Mouse (Mus musculus): ENCODE measurements around the gene Olfr1501. TPM values are rescaled to one million over a fixed set of nuclear protein-coding genes. Genes with fewer than 3 reads are reported as not detected.
"Not testable (repeated sequence)": the region's sequence is repeated elsewhere in the genome, so short reads cannot be mapped to it uniquely, and the experiment has no call there.

Olfr1501 gene
- total RNA-seq (2014; rRNA removed) (0.44 TPM in 1 of 2 replicates, not detected in the other), polyA plus RNA-seq (2015; fragmentation: Nextera tagmentation; extraction: Ambion mirVana) (not detected in 2 replicates)

GRCm38 (mm10) chr19:13850592-13850991, at the start of gene Olfr1501:
Olfr1501 (minus strand) TSS chr19:13850692.
- H3K4me2 ChIP-seq (ENCODE audit: low read depth, low read length, poor library complexity, severe bottlenecking); H3K36me3 ChIP-seq (ENCODE audit: insufficient read depth, low read length); H3K9ac ChIP-seq (replicated peaks; ENCODE audit: low read length, poor library complexity, severe bottlenecking); H3K9me3 ChIP-seq (ENCODE audit: low read length); H3K27me3 ChIP-seq (ENCODE audit: insufficient read depth, low read length); H3K4me3 ChIP-seq (ENCODE audit: low read depth, low read length); ATAC-seq (ENCODE audit: low FRiP score); H3K27ac ChIP-seq (ENCODE audit: low read depth, low read length); H3K4me1 ChIP-seq (ENCODE audit: insufficient read depth, low read length); DNase-seq (ENCODE audit: low spot score): not testable (repeated sequence)

DNA sequence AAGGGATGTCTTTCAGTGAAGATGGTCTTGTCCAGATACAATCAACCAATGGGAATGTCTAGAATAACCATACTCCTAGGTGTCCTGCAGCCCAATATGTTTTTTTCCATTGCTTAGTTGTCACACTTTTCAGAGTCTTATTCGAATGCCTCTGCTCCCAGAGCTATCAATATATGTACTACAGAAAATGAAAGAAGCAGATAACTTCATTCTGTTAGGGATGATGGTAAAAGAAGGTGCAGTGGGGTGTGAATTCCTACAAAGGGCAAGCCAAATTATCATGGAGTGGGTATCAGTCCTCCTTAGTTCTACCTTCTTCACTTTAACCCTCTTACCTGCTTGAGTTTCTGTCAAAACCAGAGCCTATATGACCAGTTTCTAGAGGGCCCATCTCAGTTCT, 47.3 kb upstream of the Olfr1501 start, which contains the start of gene Olfr1504:
Gene Olfr1504 (minus strand): TSS at position 101 of the 400 bp plus-strand sequence.
- TF ChIP-seq CTCF (IDR thresholded peaks at IDR 0.05) = no peak
- H3K27ac ChIP-seq (ENCODE audit: low read depth, low read length) = no peak within 1 kb of the TSS
- 62% methylated on average over 1 of the region's 1 CpGs for WGBS
- no peak within 1 kb of the TSS for H3K4me2 ChIP-seq (ENCODE audit: low read depth, low read length, poor library complexity, severe bottlenecking)
- H3K9me3 ChIP-seq (ENCODE audit: low read length) = no peaks in the 10 kb centered on the region
- ATAC-seq (ENCODE audit: low FRiP score) = no peak
- DNase-seq (ENCODE audit: low spot score) = no peak
- H3K4me3 ChIP-seq (ENCODE audit: low read depth, low read length) = no peak within 1 kb of the TSS
- no peaks in the 10 kb centered on the region for H3K4me1 ChIP-seq (ENCODE audit: insufficient read depth, low read length)
- no peaks in the 10 kb centered on the region for H3K27me3 ChIP-seq (ENCODE audit: insufficient read depth, low read length)
- no peak within 1 kb of the TSS for H3K9ac ChIP-seq (replicated peaks; ENCODE audit: low read length, poor library complexity, severe bottlenecking)
- H3K36me3 ChIP-seq (ENCODE audit: insufficient read depth, low read length) = no peaks in the 10 kb centered on the region

DNA sequence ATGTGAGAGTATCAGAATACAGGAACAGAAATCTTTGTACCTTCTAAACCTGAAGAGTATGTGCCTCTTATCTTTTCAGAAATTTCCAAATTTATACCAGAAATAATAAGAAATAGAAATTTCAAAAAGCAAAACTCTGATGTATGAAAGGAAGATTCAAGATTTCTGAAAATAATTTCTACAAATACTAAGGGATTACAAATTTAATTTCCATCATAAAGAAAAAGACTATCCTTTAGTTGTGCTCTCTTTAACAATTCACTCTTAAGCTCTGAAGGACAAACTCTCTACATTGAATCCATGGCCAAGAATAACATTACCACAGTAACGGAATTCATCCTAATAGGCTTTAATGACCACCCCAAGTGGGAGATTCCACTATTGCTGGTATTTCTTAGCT, 11.0 kb upstream of the Olfr1501 start, which contains the start of gene Olfr1502:
Gene Olfr1502 (plus strand): TSS at position 301 of the 400 bp plus-strand sequence.
- Histone ChIP-seq H3K36me3 (ENCODE audit: insufficient read depth, low read length) (no peaks in the 10 kb centered on the region), H3K4me3 (ENCODE audit: low read depth, low read length) (no peak within 1 kb of the TSS), H3K27ac (ENCODE audit: low read depth, low read length) (no peak within 1 kb of the TSS), H3K4me1 (ENCODE audit: insufficient read depth, low read length) (no peaks in the 10 kb centered on the region), H3K9me3 (ENCODE audit: low read length) (no peaks in the 10 kb centered on the region), H3K27me3 (ENCODE audit: insufficient read depth, low read length) (no peaks in the 10 kb centered on the region), H3K4me2 (ENCODE audit: low read depth, low read length, poor library complexity, severe bottlenecking) (no peak within 1 kb of the TSS), H3K9ac (replicated peaks; ENCODE audit: low read length, poor library complexity, severe bottlenecking) (no peak within 1 kb of the TSS)
- ATAC-seq (ENCODE audit: low FRiP score) (no peak), DNase-seq (ENCODE audit: low spot score) (no peak)
- no peak for TF ChIP-seq CTCF (IDR thresholded peaks at IDR 0.05)
- 89% methylated on average over 1 of the region's 1 CpGs for WGBS

- Histone ChIP-seq H3K9ac (replicated peaks; ENCODE audit: low read length, poor library complexity, severe bottlenecking) (no peak within 1 kb of the TSS), H3K4me1 (ENCODE audit: insufficient read depth, low read length) (no peaks in the 10 kb centered on the region), H3K9me3 (ENCODE audit: low read length) (no peaks in the 10 kb centered on the region), H3K36me3 (ENCODE audit: insufficient read depth, low read length) (no peaks in the 10 kb centered on the region), H3K4me2 (ENCODE audit: low read depth, low read length, poor library complexity, severe bottlenecking) (no peak within 1 kb of the TSS), H3K27me3 (ENCODE audit: insufficient read depth, low read length) (no peaks in the 10 kb centered on the region), H3K27ac (ENCODE audit: low read depth, low read length) (no peak within 1 kb of the TSS), H3K4me3 (ENCODE audit: low read depth, low read length) (no peak within 1 kb of the TSS)
- ATAC-seq (ENCODE audit: low FRiP score) (no peak), DNase-seq (ENCODE audit: low spot score) (no peak)
- TF ChIP-seq CTCF (IDR thresholded peaks at IDR 0.05) = no peak
These were observed 20.1 kb downstream of the Olfr1501 start, which contains the start of gene Olfr1500 for GRCm38 (mm10) chr19:13830388-13830787. Olfr1500 (minus strand) TSS chr19:13830488.

DNA sequence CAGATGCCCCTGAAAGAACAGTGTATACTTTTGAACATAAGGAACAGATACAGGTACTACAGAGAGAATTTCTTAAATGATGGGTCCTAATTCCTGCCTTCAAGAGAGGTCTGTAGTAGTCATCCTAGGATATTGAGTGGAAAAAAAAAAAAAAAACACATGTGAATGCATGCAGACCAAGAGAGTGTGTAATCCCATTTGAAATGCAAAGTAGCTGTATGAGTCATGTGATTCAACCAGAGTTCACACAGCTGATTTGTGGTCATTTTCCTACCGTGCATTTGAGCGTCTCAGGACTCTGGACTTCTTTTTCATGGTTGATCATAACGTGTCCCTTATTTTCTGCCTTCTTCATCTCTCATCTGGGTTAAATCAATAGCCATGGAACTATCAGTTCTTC, 22.0 kb downstream of the Olfr1501 start:
- Histone ChIP-seq H3K36me3 (ENCODE audit: insufficient read depth, low read length) (no peaks in the 10 kb centered on the region), H3K9ac (replicated peaks; ENCODE audit: low read length, poor library complexity, severe bottlenecking) (no peak overlapping the region), H3K27ac (ENCODE audit: low read depth, low read length) (no peak overlapping the region), H3K4me3 (ENCODE audit: low read depth, low read length) (no peak overlapping the region), H3K4me2 (ENCODE audit: low read depth, low read length, poor library complexity, severe bottlenecking) (no peak overlapping the region), H3K27me3 (ENCODE audit: insufficient read depth, low read length) (no peaks in the 10 kb centered on the region), H3K9me3 (ENCODE audit: low read length) (no peaks in the 10 kb centered on the region), H3K4me1 (ENCODE audit: insufficient read depth, low read length) (no peaks in the 10 kb centered on the region)
- 62% methylated on average over 3 of the region's 3 CpGs for WGBS
- DNase-seq (ENCODE audit: low spot score) (no peak), ATAC-seq (ENCODE audit: low FRiP score) (no peak)
- TF ChIP-seq CTCF (IDR thresholded peaks at IDR 0.05) = no peak

DNA sequence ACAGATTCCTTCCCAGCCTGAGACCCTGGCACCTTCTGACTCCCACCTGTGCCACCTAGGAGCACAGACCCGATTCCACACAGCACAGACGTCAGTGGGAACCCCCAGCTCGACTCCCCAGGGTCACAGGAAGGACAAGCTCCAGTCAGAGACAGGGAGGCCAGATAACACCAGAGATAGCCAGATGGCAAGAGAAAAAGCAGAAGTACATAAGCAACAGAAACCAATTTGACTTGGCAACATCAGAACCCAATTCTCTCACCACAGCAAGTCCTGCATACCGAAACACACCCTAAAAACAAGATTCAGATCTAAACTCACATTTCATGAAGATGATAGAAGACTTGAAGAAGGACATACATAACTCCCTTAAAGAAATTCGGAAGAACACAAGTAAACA, 29.6 kb downstream of the Olfr1501 start:
- Histone ChIP-seq H3K9me3 (ENCODE audit: low read length) (no peaks in the 10 kb centered on the region), H3K36me3 (ENCODE audit: insufficient read depth, low read length) (no peaks in the 10 kb centered on the region), H3K4me3 (ENCODE audit: low read depth, low read length) (no peak overlapping the region), H3K4me1 (ENCODE audit: insufficient read depth, low read length) (no peaks in the 10 kb centered on the region), H3K9ac (replicated peaks; ENCODE audit: low read length, poor library complexity, severe bottlenecking) (no peak overlapping the region), H3K27me3 (ENCODE audit: insufficient read depth, low read length) (no peaks in the 10 kb centered on the region), H3K4me2 (ENCODE audit: low read depth, low read length, poor library complexity, severe bottlenecking) (no peak overlapping the region), H3K27ac (ENCODE audit: low read depth, low read length) (no peak overlapping the region)
- DNase-seq (ENCODE audit: low spot score) (no peak), ATAC-seq (ENCODE audit: low FRiP score) (no peak)
- TF ChIP-seq CTCF (IDR thresholded peaks at IDR 0.05) = no peak
- WGBS = 69% methylated on average over 5 of the region's 5 CpGs

Data from midbrain, postnatal 0 days (tissue).